Mouse (Mus musculus): Measurements from ENCODE around the gene Thsd4.

- TF ChIP-seq CTCF (IDR thresholded peaks at IDR 0.05) = no peak
- TF ChIP-seq EP300 (IDR thresholded peaks at IDR 0.05) = no peak
Observed at GRCm38 (mm10) chr9:60368516-60368915, 153.3 kb downstream of the Thsd4 start.
